Mouse (Mus musculus) embryonic facial prominence, embryonic 12.5 days (tissue): ENCODE measurements around the gene Plekhg5. TPM values are rescaled to one million over a fixed set of nuclear protein-coding genes. Genes with fewer than 3 reads are reported as not detected.

Experiments used
- ATAC-seq: fragments of 200-750 bp; cut with Nextera tagmentation; 2 replicates; pipeline ENCODE4 v1.8.0; 2017; ENCODE audit not compliant: insufficient number of reproducible peaks, insufficient read depth, low FRiP score, low TSS enrichment
- H3K27ac ChIP-seq: fragments of 300-500 bp; sonication (generic); 2 replicates; pipeline ENCODE4 v1.5.1; 2016; ENCODE audit warnings: mild to moderate bottlenecking
- H3K27me3 ChIP-seq: fragments of 300-500 bp; sonication (generic); 2 replicates; pipeline ENCODE4 v1.6.1; 2016; ENCODE audit warnings: mild to moderate bottlenecking, moderate library complexity
- H3K36me3 ChIP-seq: fragments of 300-500 bp; sonication (generic); 2 replicates; pipeline ENCODE4 v1.6.1; 2016; ENCODE audit warnings: mild to moderate bottlenecking
- H3K4me1 ChIP-seq: fragments of 300-500 bp; sonication (generic); 2 replicates; pipeline ENCODE4 v1.6.1; 2016
- H3K4me2 ChIP-seq: fragments of 300-500 bp; sonication (generic); replicated peaks from 2 replicates; pipeline ENCODE4 v1.6.1; 2016; ENCODE audit warnings: mild to moderate bottlenecking, moderate library complexity
- H3K4me3 ChIP-seq: fragments of 300-500 bp; sonication (generic); 2 replicates; pipeline ENCODE4 v1.5.1; 2016; ENCODE audit warnings: mild to moderate bottlenecking
- H3K9ac ChIP-seq: fragments of 300-500 bp; sonication (generic); 2 replicates; pipeline ENCODE4 v1.6.1; 2016; ENCODE audit warnings: mild to moderate bottlenecking, moderate library complexity
- H3K9me3 ChIP-seq: fragments of 300-500 bp; sonication (generic); 2 replicates; pipeline ENCODE4 v1.6.1; 2016; ENCODE audit warnings: mild to moderate bottlenecking, moderate library complexity
- whole genome bisulfite sequencing: fragments of 180-500 bp; shearing (Covaris S2); methylation state at CpG from one replicate; pipeline ENCODE4 v1.1.7; 2016; 5-methylcytosine and 5-hydroxymethylcytosine counted together
- polyA plus RNA-seq: library from polyadenylated mRNA; unstranded; fragments of >200 nt; fragmentation: Nextera tagmentation; extraction: Ambion mirVana; gene quantifications from 2 replicates; pipeline ENCODE4 v1.2.1, GENCODE M21; 2016

Plekhg5 gene
- polyA plus RNA-seq, 1 experiment from 2014 or later: 17.8 TPM

DNA sequence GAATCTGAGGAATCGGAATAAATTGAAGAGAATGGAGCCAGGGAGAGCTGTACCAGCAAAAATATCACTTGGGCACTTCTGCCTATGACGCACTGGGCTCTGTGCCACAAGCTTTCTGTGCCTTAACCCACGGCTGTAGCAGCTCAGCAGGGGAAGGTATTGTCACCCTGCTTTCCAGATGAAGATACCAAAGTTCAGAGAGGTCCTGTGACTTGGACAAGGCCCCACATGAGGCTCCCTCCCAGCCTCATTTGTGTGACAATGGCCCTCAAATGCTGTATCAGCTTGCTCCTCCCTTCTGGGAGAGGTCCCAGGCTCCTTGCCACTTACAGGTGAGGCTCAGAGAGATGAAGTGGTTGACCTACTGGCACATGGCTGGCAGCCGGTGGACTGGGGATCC is 15.8 kb downstream of the Plekhg5 start:
- 51% methylated on average over 4 of the region's 4 CpGs for WGBS
- Histone ChIP-seq H3K27me3 (no peaks in the 10 kb centered on the region; the same call in 1 of the 2 replicates), H3K27ac (no peak overlapping the region), H3K4me2 (peak overlapping the region; percentile 76), H3K4me1 (peaks cover 23% of the 10 kb centered on the region), H3K36me3 (peaks cover 3% of the 10 kb centered on the region; the same call in 1 of the 2 replicates), H3K4me3 (peak overlapping the region; percentile 76; the same call in 1 of the 2 replicates), H3K9ac (peak overlapping the region; percentile 77; the same call in 1 of the 2 replicates), H3K9me3 (no peaks in the 10 kb centered on the region)
- ATAC-seq: no peak

DNA sequence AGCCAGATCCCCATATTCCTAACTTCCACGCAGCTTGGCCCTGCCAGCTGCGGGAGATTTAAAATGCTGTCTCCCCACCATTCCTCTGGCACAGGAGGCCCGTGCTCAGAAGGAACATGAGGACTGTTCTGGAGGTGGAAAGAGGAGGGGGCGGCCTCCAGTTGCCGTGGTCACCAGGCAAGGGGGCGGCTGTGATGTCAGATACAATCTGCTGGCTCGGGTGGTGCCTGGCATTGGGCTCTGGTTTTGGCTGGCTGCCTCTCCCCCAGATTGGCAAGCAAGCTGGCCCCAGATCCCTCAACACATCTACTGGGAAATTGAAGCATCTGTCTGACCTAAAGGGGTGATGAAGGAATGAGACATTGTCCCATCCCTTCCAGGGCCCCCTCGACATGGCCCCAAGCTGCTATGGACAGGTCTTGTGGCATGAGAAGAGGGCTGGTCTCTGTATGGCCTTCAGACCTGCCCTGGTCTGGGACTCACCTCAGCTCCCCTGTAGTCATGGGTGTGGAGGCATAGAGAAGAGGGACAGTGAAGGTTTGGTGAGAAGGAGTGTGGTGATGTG is 16.3 kb downstream of the Plekhg5 start:
- H3K4me1 ChIP-seq: peaks cover 23% of the 10 kb centered on the region
- no peak overlapping the region for H3K27ac ChIP-seq
- ATAC-seq: no peak
- peak overlapping the region; percentile 77; the same call in 1 of the 2 replicates for H3K9ac ChIP-seq
- H3K4me2 ChIP-seq: peak overlapping the region; percentile 76
- 0 out of 2 replicates have a peak overlapping the region, but pooled peaks have one; percentile 76 for H3K4me3 ChIP-seq
- no peaks in the 10 kb centered on the region for H3K9me3 ChIP-seq
- no peaks in the 10 kb centered on the region; the same call in 1 of the 2 replicates for H3K27me3 ChIP-seq
- 57% methylated on average over 8 of the region's 8 CpGs for WGBS
- H3K36me3 ChIP-seq: peaks cover 3% of the 10 kb centered on the region; the same call in 1 of the 2 replicates

DNA sequence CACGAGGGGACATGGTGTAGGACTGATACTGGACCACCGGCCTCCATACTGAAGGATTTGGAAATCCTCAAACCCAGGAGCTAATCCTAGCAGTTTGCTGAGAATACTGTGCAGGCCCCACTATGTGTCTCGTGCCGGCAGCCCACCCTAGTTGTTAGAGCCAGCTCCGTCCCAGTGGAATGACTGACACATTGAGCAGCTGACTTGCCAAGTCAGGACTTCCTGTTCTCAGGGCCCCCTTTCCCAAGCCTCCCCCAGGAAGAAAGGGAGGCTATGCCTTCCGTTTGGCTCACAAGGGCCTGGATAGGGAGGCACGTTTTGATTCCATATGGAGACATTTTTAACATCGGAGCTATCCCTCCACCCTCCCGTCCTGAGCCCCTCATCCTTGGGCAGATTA is 17.9 kb downstream of the Plekhg5 start:
- peaks cover 23% of the 10 kb centered on the region for H3K4me1 ChIP-seq
- H3K27me3 ChIP-seq: no peaks in the 10 kb centered on the region
- no peak overlapping the region for H3K4me2 ChIP-seq
- no peak overlapping the region for H3K9ac ChIP-seq
- WGBS: 75% methylated on average over 9 of the region's 9 CpGs
- no peak overlapping the region for H3K27ac ChIP-seq
- no peaks in the 10 kb centered on the region for H3K9me3 ChIP-seq
- H3K4me3 ChIP-seq: no peak overlapping the region
- peaks cover 3% of the 10 kb centered on the region; the same call in 1 of the 2 replicates for H3K36me3 ChIP-seq
- no peak for ATAC-seq

DNA sequence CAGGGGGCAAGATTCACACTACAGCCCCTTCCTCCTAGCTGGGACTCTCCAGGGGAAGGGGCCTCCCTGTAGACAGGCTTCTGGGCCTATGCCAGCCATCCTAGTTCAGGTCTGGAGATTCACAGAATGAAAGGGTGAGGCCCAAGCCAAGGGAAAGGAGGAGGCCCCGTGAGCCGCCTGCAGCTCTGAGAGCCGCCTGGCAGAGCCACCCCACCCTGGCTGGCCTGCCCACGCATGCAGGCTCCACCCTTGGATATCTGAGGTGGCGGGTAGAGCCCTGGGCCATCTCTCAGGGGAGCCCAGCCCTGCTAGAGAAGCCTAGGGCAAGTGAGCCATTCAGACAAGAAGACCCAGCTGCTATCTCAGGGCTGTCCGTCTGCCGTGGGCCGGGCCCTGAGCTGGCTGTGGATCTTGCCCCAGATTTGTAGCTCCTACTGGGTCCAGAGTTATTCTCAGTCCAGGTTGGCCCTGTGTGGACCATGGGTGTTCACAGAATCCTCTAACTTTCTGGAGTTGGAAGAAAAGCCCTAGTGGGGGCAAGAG is 20.5 kb downstream of the Plekhg5 start:
- Histone ChIP-seq H3K36me3 (peaks cover 3% of the 10 kb centered on the region; the same call in 1 of the 2 replicates), H3K4me1 (peaks cover 34% of the 10 kb centered on the region), H3K27ac (peak overlapping the region; percentile 18; the same call in 1 of the 2 replicates), H3K9ac (0 out of 2 replicates have a peak overlapping the region, but pooled peaks have one; percentile 24), H3K4me3 (no peak overlapping the region), H3K27me3 (no peaks in the 10 kb centered on the region), H3K9me3 (no peaks in the 10 kb centered on the region), H3K4me2 (no peak overlapping the region)
- no peak for ATAC-seq
- WGBS: 63% methylated on average over 8 of the region's 8 CpGs

DNA sequence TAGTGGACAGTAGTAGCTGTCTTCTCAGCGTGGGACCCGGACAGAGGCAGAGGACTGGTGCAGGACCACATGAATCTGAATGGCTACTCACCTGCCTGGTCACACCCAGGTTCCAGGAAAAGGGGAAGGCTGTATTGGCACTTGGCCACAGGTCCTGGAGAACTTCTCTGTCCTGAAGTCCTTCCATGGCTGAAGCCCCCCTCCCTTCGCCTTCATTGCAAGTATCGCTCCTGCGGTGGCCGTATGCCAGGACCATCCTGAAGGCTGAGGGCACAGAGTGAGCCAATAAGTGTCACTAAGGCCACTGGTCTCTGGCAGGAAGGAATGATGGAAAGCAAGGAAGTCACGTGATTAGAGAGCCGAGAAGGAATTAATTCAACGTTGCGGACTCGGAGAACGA is 21.9 kb downstream of the Plekhg5 start:
- no peak for ATAC-seq
- Histone ChIP-seq H3K27me3 (no peaks in the 10 kb centered on the region), H3K27ac (no peak overlapping the region), H3K4me2 (no peak overlapping the region), H3K9me3 (no peaks in the 10 kb centered on the region), H3K4me1 (peaks cover 29% of the 10 kb centered on the region), H3K4me3 (no peak overlapping the region), H3K9ac (no peak overlapping the region), H3K36me3 (peaks cover 3% of the 10 kb centered on the region; the same call in 1 of the 2 replicates)
- 91% methylated on average over 12 of the region's 12 CpGs for WGBS

DNA sequence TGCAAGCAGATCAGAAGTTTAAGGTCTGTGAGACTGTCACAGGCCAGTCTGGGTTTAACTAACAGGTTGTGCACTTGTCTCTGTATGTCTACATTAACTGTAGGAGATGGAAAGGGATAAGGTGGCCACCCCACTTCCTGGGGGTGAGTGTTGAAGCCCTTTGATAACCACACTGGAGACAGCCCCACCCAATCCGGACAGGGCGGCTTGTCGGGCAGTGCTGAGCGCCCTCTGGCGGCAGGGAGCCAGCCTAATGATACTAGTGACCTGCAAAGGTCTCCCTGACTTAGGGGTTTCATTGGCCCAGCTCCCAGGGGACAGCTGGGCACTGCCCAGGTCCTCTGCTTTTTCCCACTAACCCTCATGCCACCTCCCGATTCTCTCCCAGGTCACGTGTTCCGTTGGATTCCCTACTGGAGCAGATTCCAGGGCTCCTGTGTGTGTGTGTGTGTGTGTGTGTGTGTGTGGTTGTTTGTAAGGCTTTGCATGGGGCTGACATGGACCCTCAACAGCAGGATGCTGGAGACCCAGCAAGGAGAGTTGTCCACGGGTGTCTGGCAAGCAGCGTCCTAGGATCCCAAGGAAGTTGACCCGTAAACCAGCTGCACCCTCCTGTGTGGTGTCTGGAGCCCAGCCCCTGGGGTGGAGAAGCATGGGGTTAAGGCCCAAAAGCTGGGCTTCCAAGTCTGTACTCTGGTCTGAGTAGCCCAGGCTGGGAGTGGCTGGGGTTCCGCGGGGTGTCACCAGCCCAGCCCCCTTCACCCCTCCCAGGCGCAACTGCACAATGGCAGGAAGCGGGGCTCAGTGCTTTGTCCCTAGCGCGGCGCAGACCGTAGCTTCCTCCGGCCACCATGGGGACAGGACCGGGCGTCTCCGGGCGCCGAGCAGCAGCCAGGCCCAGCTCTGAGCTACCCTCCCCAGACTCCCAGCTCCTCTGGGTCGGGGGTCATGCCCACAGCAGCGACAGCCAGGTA is 23.9 kb downstream of the Plekhg5 start:
- peak overlapping the region; percentile 14; the same call in 1 of the 2 replicates for H3K4me3 ChIP-seq
- ATAC-seq: no peak
- H3K27me3 ChIP-seq: no peaks in the 10 kb centered on the region
- 27% methylated on average over 27 of the region's 27 CpGs for WGBS
- no peaks in the 10 kb centered on the region for H3K36me3 ChIP-seq
- H3K4me1 ChIP-seq: peaks cover 33% of the 10 kb centered on the region
- peak overlapping the region; percentile 60; the same call in 1 of the 2 replicates for H3K27ac ChIP-seq
- H3K4me2 ChIP-seq: no peak overlapping the region
- no peaks in the 10 kb centered on the region for H3K9me3 ChIP-seq
- no peak overlapping the region for H3K9ac ChIP-seq

DNA sequence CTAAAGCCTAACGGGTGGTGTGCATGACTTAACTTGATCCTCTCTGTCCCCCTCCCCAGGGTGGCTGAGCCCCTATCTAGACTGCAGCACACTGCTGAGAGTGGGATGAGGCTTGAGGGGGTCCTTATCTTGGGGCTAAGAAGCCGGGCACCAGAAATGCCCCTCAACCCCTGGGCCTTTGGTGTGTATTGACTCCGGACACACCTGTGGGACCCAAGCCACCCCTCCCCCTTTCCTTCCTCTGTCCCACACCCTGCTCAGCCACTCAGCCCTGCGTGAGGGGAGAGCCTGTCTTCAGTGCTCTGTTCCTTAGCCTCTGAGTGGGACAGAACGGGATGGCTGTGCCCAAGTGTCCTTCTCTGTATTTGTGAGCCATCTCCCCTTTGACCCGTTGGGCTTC is 24.6 kb downstream of the Plekhg5 start:
- Histone ChIP-seq H3K9me3 (no peaks in the 10 kb centered on the region), H3K27me3 (no peaks in the 10 kb centered on the region), H3K4me1 (peaks cover 33% of the 10 kb centered on the region), H3K4me2 (no peak overlapping the region), H3K36me3 (peaks cover 1% of the 10 kb centered on the region; the same call in 1 of the 2 replicates), H3K27ac (peak overlapping the region; percentile 60; the same call in 1 of the 2 replicates), H3K4me3 (peak overlapping the region; percentile 14; the same call in 1 of the 2 replicates), H3K9ac (no peak overlapping the region)
- ATAC-seq: no peak
- WGBS: 42% methylated on average over 6 of the region's 6 CpGs

DNA sequence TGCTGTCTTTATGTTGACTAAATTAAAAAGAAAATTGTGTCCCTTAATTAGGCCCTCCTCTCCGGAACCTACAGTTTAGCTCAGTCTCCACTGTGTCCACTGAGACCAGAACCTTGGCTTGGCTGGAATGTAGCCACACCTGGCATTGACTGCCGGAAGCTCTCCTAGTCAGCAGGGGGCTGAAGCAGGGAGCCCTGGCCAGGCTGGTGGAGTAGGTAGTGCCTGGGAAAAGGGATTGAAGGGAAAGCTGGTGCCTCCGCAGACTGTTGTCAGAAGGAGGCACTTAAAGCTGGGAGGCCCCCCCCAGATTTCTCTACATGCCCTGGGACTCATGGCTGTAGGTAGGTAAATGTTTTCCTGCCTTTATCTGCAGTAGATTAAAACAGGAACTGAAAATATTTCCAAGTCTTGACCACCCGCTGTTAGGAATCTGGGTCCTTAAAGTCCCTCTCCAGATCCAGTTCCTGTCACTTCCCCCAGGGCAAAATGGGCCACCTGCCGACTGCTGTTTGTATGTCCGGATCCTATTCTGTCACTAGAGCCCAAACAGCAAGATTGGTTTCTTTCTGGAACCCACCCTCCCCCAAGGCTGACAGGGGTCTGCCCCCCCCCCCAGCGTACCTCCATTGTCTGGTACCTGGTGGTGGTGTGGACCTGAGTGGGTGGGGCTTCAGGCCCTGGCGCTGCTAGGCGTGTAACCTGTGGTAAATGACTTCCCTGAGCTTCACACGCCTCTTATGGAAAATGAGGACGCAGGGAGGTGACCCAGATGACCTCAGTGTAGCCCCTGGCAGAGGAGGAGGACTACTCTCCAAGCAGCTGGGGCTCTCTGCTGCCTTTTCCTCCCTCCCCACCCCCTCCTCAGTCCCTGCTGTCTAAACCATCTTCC is 25.9 kb downstream of the Plekhg5 start:
- Histone ChIP-seq H3K27me3 (no peaks in the 10 kb centered on the region), H3K4me1 (peaks cover 30% of the 10 kb centered on the region), H3K4me2 (0 out of 2 replicates have a peak overlapping the region, but pooled peaks have one; percentile 7), H3K4me3 (no peak overlapping the region), H3K27ac (no peak overlapping the region), H3K9me3 (no peaks in the 10 kb centered on the region), H3K36me3 (peaks cover 14% of the 10 kb centered on the region), H3K9ac (no peak overlapping the region)
- 16% methylated on average over 11 of the region's 11 CpGs for WGBS
- no peak for ATAC-seq

DNA sequence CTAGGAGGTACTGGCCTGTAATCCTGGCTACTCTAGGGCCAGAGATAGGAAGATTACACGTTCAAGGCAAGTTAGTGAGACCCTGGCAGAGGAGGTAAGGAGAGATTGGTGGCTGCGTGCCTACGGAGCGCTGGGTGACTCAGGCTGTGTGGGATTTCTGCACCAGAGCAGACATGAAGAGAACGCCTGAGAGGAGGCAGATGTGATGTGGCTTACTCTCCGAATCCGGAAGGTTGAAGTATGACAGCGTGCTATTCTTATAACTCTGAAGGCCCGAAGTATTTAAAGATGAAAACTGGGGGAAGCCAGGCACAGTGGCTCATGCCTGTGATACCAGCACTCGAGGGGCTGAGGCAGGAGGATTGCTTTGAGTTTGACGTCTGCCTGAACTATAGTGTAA is 28.2 kb downstream of the Plekhg5 start:
- no peak overlapping the region for H3K27ac ChIP-seq
- 73% methylated on average over 11 of the region's 11 CpGs for WGBS
- no peak overlapping the region for H3K9ac ChIP-seq
- no peaks in the 10 kb centered on the region for H3K9me3 ChIP-seq
- ATAC-seq: no peak
- no peaks in the 10 kb centered on the region for H3K27me3 ChIP-seq
- H3K36me3 ChIP-seq: peaks cover 32% of the 10 kb centered on the region
- no peak overlapping the region for H3K4me2 ChIP-seq
- H3K4me1 ChIP-seq: peaks cover 30% of the 10 kb centered on the region
- no peak overlapping the region for H3K4me3 ChIP-seq

DNA sequence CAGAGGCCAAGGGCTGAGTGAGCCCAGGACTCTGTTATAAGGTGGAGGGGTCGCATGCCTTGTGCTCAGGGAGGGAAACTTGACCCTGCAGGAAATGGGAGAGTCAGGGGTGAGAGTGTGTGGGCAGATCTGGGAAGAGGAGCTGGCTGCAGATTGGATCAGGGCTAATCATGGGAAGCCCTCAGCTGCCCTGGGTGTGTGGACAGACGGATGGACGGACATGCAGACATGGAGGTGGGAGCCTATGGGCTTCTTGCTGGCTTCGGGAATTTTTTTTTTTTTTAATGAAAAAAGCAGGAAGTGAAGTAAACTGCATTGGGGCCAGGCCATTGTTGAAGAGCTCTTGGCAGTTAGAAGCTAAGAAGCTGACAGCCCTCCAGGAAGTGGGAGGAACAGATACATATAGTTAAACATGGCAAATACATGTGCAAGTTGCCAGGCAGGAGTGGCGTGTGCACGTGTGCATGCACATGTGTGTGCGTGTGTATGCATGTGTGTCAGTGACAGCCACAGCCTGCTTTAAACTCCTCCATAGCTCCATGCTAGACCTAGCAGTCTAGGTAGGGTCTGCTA is 28.9 kb downstream of the Plekhg5 start:
- Histone ChIP-seq H3K9ac (no peak overlapping the region), H3K4me1 (peaks cover 26% of the 10 kb centered on the region), H3K27me3 (no peaks in the 10 kb centered on the region), H3K4me3 (no peak overlapping the region), H3K4me2 (no peak overlapping the region), H3K36me3 (peaks cover 38% of the 10 kb centered on the region), H3K9me3 (no peaks in the 10 kb centered on the region), H3K27ac (no peak overlapping the region)
- ATAC-seq: no peak
- 57% methylated on average over 7 of the region's 7 CpGs for WGBS
